Mouse (Mus musculus) embryonic facial prominence, embryonic 10.5 days (tissue): Measurements from ENCODE around the gene Rbm4b. TPM values are rescaled to one million over a fixed set of nuclear protein-coding genes. Genes with fewer than 3 reads are reported as not detected.

Experiments
- DNase-seq: peaks from one replicate; pipeline ENCODE4 v3.0.0-alpha.2; 2017; ENCODE audit warnings: low spot score
- H3K27ac ChIP-seq: fragments of 300-500 bp; sonication (generic); replicated peaks from 2 replicates; pipeline ENCODE4 v1.5.1; 2016; ENCODE audit warnings: mild to moderate bottlenecking
- H3K27me3 ChIP-seq: fragments of 300-500 bp; sonication (generic); replicated peaks from 2 replicates; pipeline ENCODE4 v1.6.1; 2016; ENCODE audit warnings: low read depth, mild to moderate bottlenecking; ENCODE audit not compliant: poor library complexity, severe bottlenecking
- H3K36me3 ChIP-seq: fragments of 300-500 bp; sonication (generic); replicated peaks from 2 replicates; pipeline ENCODE4 v1.6.1; 2016; ENCODE audit warnings: mild to moderate bottlenecking, moderate library complexity
- H3K4me1 ChIP-seq: fragments of 300-500 bp; sonication (generic); 2 replicates; pipeline ENCODE4 v1.6.1; 2016
- H3K4me3 ChIP-seq: fragments of 300-500 bp; sonication (generic); 2 replicates; pipeline ENCODE4 v1.5.1; 2016; ENCODE audit warnings: mild to moderate bottlenecking, moderate library complexity
- H3K9me3 ChIP-seq: fragments of 300-500 bp; sonication (generic); 2 replicates; pipeline ENCODE4 v1.6.1; 2016; ENCODE audit warnings: mild to moderate bottlenecking
- WGBS: fragments of 180-500 bp; shearing (Covaris S2); methylation state at CpG from one replicate; pipeline ENCODE4 v1.1.7; 2016; 5-methylcytosine and 5-hydroxymethylcytosine counted together
- polyA plus RNA-seq: library from polyadenylated mRNA; unstranded; fragments of >200 nt; fragmentation: Nextera tagmentation; extraction: Ambion mirVana; gene quantifications from 2 replicates; pipeline ENCODE4 v1.2.1, GENCODE M21; 2016

Gene Rbm4b
- polyA plus RNA-seq, 1 experiment from 2014 or later, result 114 TPM

DNA sequence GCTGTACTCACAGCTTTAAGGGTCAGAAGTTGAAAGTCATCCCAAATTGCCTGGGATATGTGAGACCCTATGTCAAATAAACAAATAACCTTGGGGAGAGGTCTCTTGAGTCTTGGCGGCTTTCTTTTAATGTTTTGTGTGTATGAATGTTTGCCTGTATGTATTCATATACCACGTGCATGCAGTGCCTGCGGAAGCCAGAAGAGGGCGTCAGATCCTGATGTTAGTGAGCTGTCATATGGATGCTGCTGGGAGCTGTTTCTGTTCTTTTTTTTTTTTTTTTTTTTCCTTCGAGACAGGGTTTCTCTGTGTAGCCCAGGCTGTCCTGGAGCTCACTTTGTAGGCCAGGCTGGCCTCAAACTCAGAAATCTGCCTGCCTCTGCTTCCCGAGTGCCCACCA lies 56.7 kb downstream of the Rbm4b start:
- Histone ChIP-seq H3K27ac (no peak overlapping the region), H3K4me3 (no peak overlapping the region), H3K4me1 (peaks cover 26% of the 10 kb centered on the region), H3K27me3 (no peaks in the 10 kb centered on the region), H3K36me3 (peaks cover 2% of the 10 kb centered on the region), H3K9me3 (peaks cover 3% of the 10 kb centered on the region; the same call in 1 of the 2 replicates)
- WGBS, result 81% methylated on average over 6 of the region's 6 CpGs
- DNase-seq, result peak; percentile 39

Other genes with a start within 250 kb of the Rbm4b start
- 24.1 and 26.8 TPM in 2 replicates for gene Pcx, start 246.0 kb upstream of the Rbm4b start, polyA plus RNA-seq
- 6.8 TPM in 2 replicates for gene Lrfn4, start 140.8 kb upstream of the Rbm4b start, polyA plus RNA-seq
- gene Rce1, start 130.9 kb upstream of the Rbm4b start, polyA plus RNA-seq, result 75.5 and 82.9 TPM in 2 replicates
- 2.0 and 2.6 TPM in 2 replicates for gene Gm960, start 57.8 kb upstream of the Rbm4b start, polyA plus RNA-seq
- gene Sptbn2, start 45.3 kb upstream of the Rbm4b start, polyA plus RNA-seq, result 7.7 and 8.9 TPM in 2 replicates
- 92.1 and 99.5 TPM in 2 replicates for gene Rbm4, start 37.4 kb downstream of the Rbm4b start, polyA plus RNA-seq
- gene Gm21992, start 55.1 kb downstream of the Rbm4b start, polyA plus RNA-seq, result 38.8 and 41.8 TPM in 2 replicates
- 134 and 140 TPM in 2 replicates for gene Rbm14, start 55.1 kb downstream of the Rbm4b start, polyA plus RNA-seq
- gene Ccs, start 82.8 kb downstream of the Rbm4b start, polyA plus RNA-seq, result 52.1 and 52.8 TPM in 2 replicates
- gene Ccdc87, start 82.9 kb downstream of the Rbm4b start, polyA plus RNA-seq, result 0.06 and 0.11 TPM in 2 replicates
- 26.9 and 28.0 TPM in 2 replicates for gene Ctsf, start 98.6 kb downstream of the Rbm4b start, polyA plus RNA-seq
- 5.0 and 6.7 TPM in 2 replicates for gene Actn3, start 121.4 kb downstream of the Rbm4b start, polyA plus RNA-seq
- gene Zdhhc24, start 122.2 kb downstream of the Rbm4b start, polyA plus RNA-seq, result 10.3 and 13.3 TPM in 2 replicates
- 5.8 and 6.1 TPM in 2 replicates for gene Bbs1, start 150.1 kb downstream of the Rbm4b start, polyA plus RNA-seq
- gene Dpp3, start 171.8 kb downstream of the Rbm4b start, polyA plus RNA-seq, result 194 and 203 TPM in 2 replicates
- 2.6 and 3.1 TPM in 2 replicates for gene Peli3, start 186.6 kb downstream of the Rbm4b start, polyA plus RNA-seq
- 164 and 165 TPM in 2 replicates for gene Mrpl11, start 205.7 kb downstream of the Rbm4b start, polyA plus RNA-seq
- not detected in 2 replicates for gene Npas4, start 233.8 kb downstream of the Rbm4b start, polyA plus RNA-seq